Mouse (Mus musculus) lung, adult 2 months (tissue): ENCODE measurements around the gene Ddr1. TPM values are rescaled to one million over a fixed set of nuclear protein-coding genes. Genes with fewer than 3 reads are reported as not detected.

Experiments used
- DNase-seq: peaks from one replicate; pipeline ENCODE4 v3.0.0; 2022
- H3K4me1 ChIP-seq: fragments of 200-500 bp; 2 replicates; pipeline ENCODE4 v1.6.1; 2011; ENCODE audit warnings: low read length; ENCODE audit not compliant: control insufficient read depth, insufficient read depth
- H3K4me3 ChIP-seq: fragments of 200-500 bp; replicated peaks from 2 replicates; pipeline ENCODE3; 2011; ENCODE audit warnings: low read depth, mild to moderate bottlenecking, control low read depth, low read length; ENCODE audit errors: extremely low read depth
- CTCF ChIP-seq: fragments of 200-500 bp; IDR thresholded peaks from 2 replicates; pipeline ENCODE4 v1.5.1; 2011; ENCODE audit warnings: mild to moderate bottlenecking, low read length, control low read depth; ENCODE audit not compliant: insufficient read depth
- POLR2A ChIP-seq: fragments of 200-500 bp; IDR thresholded peaks from 2 replicates; pipeline ENCODE4 v1.6.1; 2011; ENCODE audit warnings: low read depth, mild to moderate bottlenecking, control low read depth, low read length, borderline replicate concordance; ENCODE audit errors: extremely low read depth
- WGBS: fragments of 180-500 bp; shearing (Covaris S2); methylation state at CpG from one replicate; pipeline ENCODE4 v1.1.7; 2018; 5-methylcytosine and 5-hydroxymethylcytosine counted together
- polyA plus RNA-seq: library from polyadenylated mRNA; depleted of rRNA; stranded (reverse); fragments of >200 nt; gene quantifications from 2 replicates; pipeline ENCODE4 v1.2.3, GENCODE M21; 2012

Ddr1 gene
- polyA plus RNA-seq, 1 experiment: 63.9 TPM

- no peak for DNase-seq
- WGBS: 36% methylated on average over 6 of the region's 6 CpGs
- TF ChIP-seq CTCF: no peak
- no peak for TF ChIP-seq POLR2A
- no peak overlapping the region for H3K4me3 ChIP-seq
- no peaks in the 10 kb centered on the region for H3K4me1 ChIP-seq
Measured at GRCm38 (mm10) chr17:35680591-35680990, 23.8 kb downstream of the Ddr1 start.

DNA sequence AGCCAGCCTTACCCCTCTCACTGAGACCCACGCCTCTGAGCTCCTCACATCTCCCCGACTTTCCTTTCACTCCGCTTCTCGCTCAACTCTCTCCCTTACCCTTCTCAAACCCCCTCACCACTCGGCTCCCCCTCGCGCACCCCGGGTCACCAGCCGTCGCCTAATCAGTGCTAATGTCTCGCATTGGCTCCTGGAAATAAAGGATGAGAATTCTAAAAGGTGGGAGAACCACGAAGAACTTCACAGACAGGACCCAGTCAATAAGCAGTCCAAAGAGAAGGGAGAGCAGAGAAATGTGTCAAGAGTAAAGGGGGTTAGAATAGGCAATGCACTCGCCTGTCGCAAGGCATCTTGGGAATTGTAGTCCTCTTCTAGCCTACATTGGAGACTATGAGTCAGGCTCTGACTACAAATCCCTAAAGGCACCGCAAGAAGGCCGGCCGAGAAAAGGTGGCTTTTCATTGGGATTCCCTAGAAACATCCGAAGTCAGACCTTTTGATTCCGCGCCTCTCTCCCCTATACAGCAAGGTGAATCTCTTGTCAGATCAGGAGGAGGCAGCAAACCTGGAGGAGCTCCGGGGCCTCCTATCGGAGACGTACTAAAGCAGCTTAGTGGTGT lies 30.9 kb downstream of the Ddr1 start, which contains the start of gene Gtf2h4:
Gene Gtf2h4 (minus strand): TSS at position 324 of the 620 bp plus-strand sequence.
- TF ChIP-seq CTCF: no peak
- no peak for TF ChIP-seq POLR2A
- under 1% methylated on average over 23 of the region's 23 CpGs for WGBS
- H3K4me1 ChIP-seq: 0 out of 2 replicates have a peak, but pooled peaks cover 2% of the 10 kb centered on the region

GRCm38 (mm10) chr17:35672527-35672926 lies 31.9 kb downstream of the Ddr1 start:
- Histone ChIP-seq H3K4me3 (no peak overlapping the region), H3K4me1 (peaks cover 5% of the 10 kb centered on the region; the same call in 1 of the 2 replicates)
- no peak for DNase-seq
- TF ChIP-seq CTCF (no peak), POLR2A (no peak)
- 81% methylated on average over 6 of the region's 6 CpGs for WGBS

More for the DNA sequence above, 30.9 kb downstream of the Ddr1 start, which contains the start of gene Gtf2h4:
- H3K4me3 ChIP-seq: peak within 1 kb of the TSS; percentile 92
- DNase-seq: peak; percentile 77

- WGBS: 78% methylated on average over 6 of the region's 6 CpGs
- TF ChIP-seq CTCF: no peak
- no peak for TF ChIP-seq POLR2A
- DNase-seq: no peak
Measured at GRCm38 (mm10) chr17:35671846-35672245, 32.6 kb downstream of the Ddr1 start.

GRCm38 (mm10) chr17:35669731-35670130 lies 34.7 kb downstream of the Ddr1 start:
- H3K4me3 ChIP-seq: no peak overlapping the region
- no peak for DNase-seq
- 91% methylated on average over 9 of the region's 9 CpGs for WGBS

More at GRCm38 (mm10) chr17:35671846-35672245, 32.6 kb downstream of the Ddr1 start:
- Histone ChIP-seq H3K4me1 (peaks cover 5% of the 10 kb centered on the region), H3K4me3 (no peak overlapping the region)

DNA sequence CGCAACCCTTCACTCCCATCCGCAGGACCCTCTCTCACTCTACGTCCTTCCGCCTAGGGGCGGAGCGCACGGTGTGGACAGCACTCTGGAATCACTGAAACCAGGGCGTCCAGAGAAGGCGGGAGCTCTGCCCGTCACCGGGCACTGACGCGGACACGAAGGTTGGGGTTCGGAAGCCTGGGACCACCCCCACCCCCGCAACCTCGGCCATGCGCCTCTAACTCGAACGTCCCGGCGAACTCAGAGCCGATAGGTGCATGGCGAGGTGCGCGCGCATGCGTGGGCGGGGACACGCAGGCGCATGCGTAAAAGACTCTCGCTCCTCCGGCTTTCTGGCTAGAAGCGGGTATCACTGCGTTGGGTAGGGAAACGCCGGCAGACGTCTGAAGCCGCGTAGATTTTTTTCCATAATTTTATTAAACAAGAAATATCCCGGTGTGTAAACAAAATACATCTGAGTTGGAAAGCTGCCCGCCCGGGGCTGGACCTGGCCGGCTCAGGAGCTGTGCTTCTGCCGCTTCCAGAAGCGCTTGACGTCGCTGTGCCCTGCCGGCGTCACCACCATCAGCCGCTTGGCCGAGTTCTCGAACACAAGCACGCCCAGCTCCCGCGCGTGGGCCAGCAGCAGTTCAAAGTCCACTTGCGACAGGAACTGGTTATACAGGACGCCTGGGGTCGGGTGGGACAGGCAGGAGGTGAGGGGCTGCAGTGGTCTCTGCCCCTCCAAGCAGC lies 36.9 kb downstream of the Ddr1 start, which contains the start of gene Vars2:
Gene Vars2 (minus strand): TSS at position 259 of the 732 bp plus-strand sequence.
- under 1% methylated on average over 61 of the region's 61 CpGs for WGBS
- DNase-seq: peak; percentile 97
- Histone ChIP-seq H3K4me1 (peaks cover 3% of the 10 kb centered on the region), H3K4me3 (peak within 1 kb of the TSS; percentile 94)
- TF ChIP-seq CTCF: no peak
- TF ChIP-seq POLR2A: peak; percentile 84; the same call in 1 of the 2 replicates

More at GRCm38 (mm10) chr17:35669731-35670130, 34.7 kb downstream of the Ddr1 start:
- peaks cover 5% of the 10 kb centered on the region for H3K4me1 ChIP-seq
- TF ChIP-seq CTCF: no peak
- TF ChIP-seq POLR2A: no peak

DNA sequence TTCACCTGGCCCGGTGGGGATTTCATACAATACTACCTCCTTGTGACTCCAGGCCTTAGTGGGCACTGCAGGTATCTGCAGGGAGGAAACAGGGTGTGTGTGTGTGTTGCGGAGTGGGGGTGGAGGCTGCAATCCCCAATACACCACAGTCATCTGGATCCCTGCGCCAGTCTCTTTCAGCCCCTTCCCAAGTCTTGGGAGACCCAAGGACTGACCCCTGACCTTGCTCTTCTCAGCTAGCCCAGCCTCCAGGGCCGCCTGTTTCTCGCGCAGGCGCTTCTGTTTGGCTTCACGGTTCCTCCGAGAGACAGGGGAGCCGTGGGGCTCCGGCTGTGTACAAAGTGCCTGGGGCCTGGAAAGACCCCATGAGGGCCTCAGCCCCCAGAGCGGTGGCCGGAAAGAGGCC lies 37.6 kb downstream of the Ddr1 start:
- no peak for DNase-seq
- H3K4me3 ChIP-seq: peak overlapping the region; percentile 94
- 7% methylated on average over 13 of the region's 13 CpGs for WGBS

DNA sequence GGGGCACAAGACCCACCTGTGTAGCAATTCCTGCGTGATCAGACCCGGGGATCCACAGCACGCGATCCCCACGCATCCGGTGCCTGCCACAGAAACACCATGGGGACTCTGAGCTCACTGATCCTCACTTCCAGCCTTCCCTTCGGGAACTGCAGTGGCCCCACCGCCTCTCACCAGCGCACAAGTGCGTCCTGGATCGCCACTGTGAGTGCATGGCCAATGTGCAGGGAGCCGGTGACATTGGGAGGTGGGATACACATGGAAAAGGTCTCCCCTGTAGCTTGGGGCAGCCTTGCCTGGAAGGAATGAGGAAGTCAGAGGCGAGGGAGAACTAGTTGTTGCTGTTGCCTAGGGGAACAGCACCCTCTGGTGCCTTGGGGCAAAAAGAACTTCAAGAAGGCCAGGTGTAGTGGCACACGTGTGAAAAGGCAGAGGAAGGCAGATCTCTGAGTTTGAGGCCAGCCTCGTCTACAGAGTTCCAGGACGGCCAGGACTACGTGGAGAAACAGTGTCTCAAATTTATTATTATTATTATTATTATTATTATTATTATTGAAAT lies 38.4 kb downstream of the Ddr1 start:
- Histone ChIP-seq H3K4me1 (peaks cover 3% of the 10 kb centered on the region), H3K4me3 (peak overlapping the region; percentile 62)
- 68% methylated on average over 17 of the region's 17 CpGs for WGBS
- peak; percentile 67 for DNase-seq
- peak; percentile 82 for TF ChIP-seq CTCF
- peak; percentile 48; the same call in 1 of the 2 replicates for TF ChIP-seq POLR2A

More for the DNA sequence above, 37.6 kb downstream of the Ddr1 start:
- TF ChIP-seq POLR2A: no peak
- TF ChIP-seq CTCF: no peak
- H3K4me1 ChIP-seq: peaks cover 3% of the 10 kb centered on the region

DNA sequence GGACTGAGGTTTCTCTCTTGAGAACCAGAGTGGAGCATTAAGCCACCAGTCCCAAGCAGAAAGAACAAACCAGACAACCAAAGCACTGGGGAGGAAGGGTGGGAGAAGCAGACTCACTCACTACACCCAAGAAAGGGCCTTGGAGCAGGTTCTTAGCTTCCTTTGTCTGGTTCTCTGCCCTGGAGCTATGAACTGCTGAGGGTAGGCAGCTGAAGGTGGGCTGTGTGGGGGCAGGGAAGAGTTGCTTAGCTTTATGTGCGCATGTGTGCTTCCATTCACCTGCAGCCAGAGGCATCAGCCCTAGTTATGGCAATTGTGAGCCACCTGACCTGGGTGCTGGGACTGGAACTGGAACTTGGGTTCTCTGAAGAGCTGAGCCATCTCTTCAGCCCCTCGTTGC lies 51.3 kb downstream of the Ddr1 start:
- TF ChIP-seq CTCF (no peak), POLR2A (no peak)

More for the DNA sequence above, 51.3 kb downstream of the Ddr1 start:
- DNase-seq: no peak
- Histone ChIP-seq H3K4me1 (0 out of 2 replicates have a peak, but pooled peaks cover 2% of the 10 kb centered on the region), H3K4me3 (no peak overlapping the region)
- 62% methylated on average over 2 of the region's 2 CpGs for WGBS
